Mouse (Mus musculus) limb, embryonic 15.5 days (tissue): ENCODE results near the gene Larp6. TPM values are rescaled to one million over a fixed set of nuclear protein-coding genes. Genes with fewer than 3 reads are reported as not detected.

Experiments
- ATAC-seq: fragments of 200-750 bp; cut with Nextera tagmentation; 2 replicates; pipeline ENCODE4 v1.8.0; 2017; ENCODE audit warnings: low read depth, moderate TSS enrichment; ENCODE audit not compliant: insufficient number of reproducible peaks, low FRiP score, low TSS enrichment
- H3K27ac ChIP-seq: fragments of 300-500 bp; sonication (generic); 2 replicates; pipeline ENCODE4 v1.5.1; 2015; ENCODE audit warnings: moderate library complexity, mild to moderate bottlenecking, inconsistent platforms
- H3K27me3 ChIP-seq: fragments of 300-500 bp; sonication (generic); 2 replicates; pipeline ENCODE4 v1.6.1; 2015; ENCODE audit warnings: inconsistent platforms
- H3K36me3 ChIP-seq: fragments of 300-500 bp; sonication (generic); 2 replicates; pipeline ENCODE4 v1.6.1; 2015; ENCODE audit warnings: inconsistent platforms
- H3K4me1 ChIP-seq: fragments of 300-500 bp; sonication (generic); 2 replicates; pipeline ENCODE4 v1.6.1; 2015; ENCODE audit warnings: inconsistent platforms
- H3K4me2 ChIP-seq: fragments of 300-500 bp; sonication (generic); 2 replicates; pipeline ENCODE4 v1.6.1; 2015; ENCODE audit warnings: mild to moderate bottlenecking, inconsistent platforms
- H3K4me3 ChIP-seq: fragments of 300-500 bp; sonication (generic); 2 replicates; pipeline ENCODE4 v1.5.1; 2015; ENCODE audit warnings: mild to moderate bottlenecking, inconsistent platforms
- H3K9ac ChIP-seq: fragments of 300-500 bp; sonication (generic); 2 replicates; pipeline ENCODE4 v1.6.1; 2015; ENCODE audit warnings: inconsistent platforms
- H3K9me3 ChIP-seq: fragments of 300-500 bp; sonication (generic); 2 replicates; pipeline ENCODE4 v1.6.1; 2016; ENCODE audit warnings: inconsistent platforms
- WGBS: fragments of 180-500 bp; shearing (Covaris S2); methylation state at CpG from one replicate; pipeline ENCODE4 v1.1.7; 2015; 5-methylcytosine and 5-hydroxymethylcytosine counted together
- polyA plus RNA-seq: library from polyadenylated mRNA; unstranded; fragments of >200 nt; fragmentation: Nextera tagmentation; extraction: Ambion mirVana; gene quantifications from 2 replicates; pipeline ENCODE4 v1.2.1, GENCODE M21; 2015

Gene Larp6
- polyA plus RNA-seq, 1 experiment from 2014 or later = 4.1 TPM

DNA sequence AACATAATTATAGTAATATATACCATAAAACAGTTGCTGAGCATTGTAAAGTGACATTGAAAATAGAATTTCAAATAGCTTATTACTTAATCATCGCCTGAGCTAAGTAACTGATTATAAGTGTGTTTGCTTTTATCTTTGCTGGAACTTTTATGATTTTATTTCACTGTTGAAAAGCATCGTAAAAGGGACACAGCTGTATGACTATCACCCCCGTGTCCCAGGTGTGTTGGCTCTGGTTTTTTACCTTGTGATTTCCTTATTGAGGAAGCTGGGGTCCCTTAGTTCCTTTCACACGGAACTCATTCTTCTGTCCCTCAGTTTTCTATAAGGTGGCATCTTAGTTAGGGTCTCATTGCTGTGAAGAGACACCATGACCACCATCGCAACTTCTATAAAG, 34.9 kb downstream of the Larp6 start:
- WGBS = 75% methylated on average over 5 of the region's 5 CpGs
- Histone ChIP-seq H3K9me3 (no peaks in the 10 kb centered on the region), H3K36me3 (no peaks in the 10 kb centered on the region), H3K9ac (no peak overlapping the region), H3K27me3 (no peaks in the 10 kb centered on the region), H3K27ac (no peak overlapping the region), H3K4me2 (no peak overlapping the region), H3K4me3 (no peak overlapping the region), H3K4me1 (peaks cover 7% of the 10 kb centered on the region)
- ATAC-seq = no peak

- no peaks in the 10 kb centered on the region for H3K36me3 ChIP-seq
- no peak for ATAC-seq
These were observed 35.4 kb downstream of the Larp6 start for GRCm38 (mm10) chr9:60748191-60748590.

DNA sequence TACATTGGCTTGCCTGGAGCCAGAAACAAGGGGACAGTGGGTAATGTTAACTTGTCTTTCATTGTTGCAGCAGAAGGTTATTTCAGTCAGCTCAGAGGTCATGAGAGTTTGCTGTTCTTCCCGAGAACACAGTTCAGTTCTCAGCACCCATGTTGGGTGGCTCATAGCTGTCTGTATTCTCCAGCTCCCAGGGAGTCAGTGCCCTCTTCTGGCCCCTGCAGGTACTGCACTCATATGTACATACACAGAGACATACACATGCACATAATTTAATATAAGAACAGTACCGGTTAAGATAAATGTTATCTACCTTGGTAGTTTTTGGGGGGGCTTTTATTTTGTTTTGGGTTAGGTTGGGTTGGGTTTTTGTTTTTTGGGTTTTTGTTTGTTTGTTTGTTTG, 36.3 kb downstream of the Larp6 start:
- H3K9me3 ChIP-seq = no peaks in the 10 kb centered on the region
- H3K4me2 ChIP-seq = no peak overlapping the region
- no peaks in the 10 kb centered on the region for H3K36me3 ChIP-seq
- no peak overlapping the region for H3K4me3 ChIP-seq
- H3K9ac ChIP-seq = no peak overlapping the region
- no peak overlapping the region for H3K27ac ChIP-seq
- no peaks in the 10 kb centered on the region for H3K4me1 ChIP-seq
- WGBS = 97% methylated on average over 2 of the region's 2 CpGs
- ATAC-seq = no peak
- no peaks in the 10 kb centered on the region for H3K27me3 ChIP-seq

More at GRCm38 (mm10) chr9:60748191-60748590, 35.4 kb downstream of the Larp6 start:
- 84% methylated on average over 2 of the region's 2 CpGs for WGBS
- no peaks in the 10 kb centered on the region for H3K27me3 ChIP-seq
- H3K4me1 ChIP-seq = peaks cover 2% of the 10 kb centered on the region
- H3K4me3 ChIP-seq = no peak overlapping the region
- H3K27ac ChIP-seq = no peak overlapping the region
- H3K4me2 ChIP-seq = no peak overlapping the region
- H3K9me3 ChIP-seq = no peaks in the 10 kb centered on the region
- H3K9ac ChIP-seq = no peak overlapping the region

DNA sequence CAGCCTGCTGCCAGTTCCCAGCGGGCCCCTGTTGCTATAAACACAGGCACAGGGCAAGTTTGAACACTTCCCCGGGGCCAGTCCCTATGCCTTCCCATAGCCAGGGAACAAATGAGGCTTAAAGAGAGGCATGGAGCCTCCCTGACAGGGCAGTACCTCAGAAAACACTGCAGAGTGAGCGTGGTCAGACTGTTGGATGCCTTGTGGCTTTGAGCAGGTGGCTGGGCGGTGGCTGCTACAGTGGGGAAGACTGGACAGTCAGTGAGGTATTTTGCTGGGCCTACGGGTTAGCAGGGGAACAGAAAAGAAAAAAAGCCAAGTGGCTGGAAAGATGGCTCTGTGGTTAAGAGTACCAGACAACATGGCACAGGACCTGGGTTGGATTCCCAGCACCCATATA, 38.3 kb downstream of the Larp6 start:
- Histone ChIP-seq H3K27ac (no peak overlapping the region), H3K4me1 (no peaks in the 10 kb centered on the region), H3K9ac (no peak overlapping the region), H3K27me3 (no peaks in the 10 kb centered on the region), H3K36me3 (no peaks in the 10 kb centered on the region), H3K4me2 (no peak overlapping the region), H3K9me3 (no peaks in the 10 kb centered on the region), H3K4me3 (no peak overlapping the region)
- WGBS = 83% methylated on average over 5 of the region's 5 CpGs
- no peak for ATAC-seq

- Histone ChIP-seq H3K4me1 (no peaks in the 10 kb centered on the region), H3K9me3 (no peaks in the 10 kb centered on the region), H3K27ac (no peak overlapping the region), H3K4me3 (no peak overlapping the region), H3K36me3 (no peaks in the 10 kb centered on the region), H3K4me2 (no peak overlapping the region), H3K9ac (no peak overlapping the region), H3K27me3 (no peaks in the 10 kb centered on the region)
- ATAC-seq = no peak
- WGBS = 60% methylated on average over 6 of the region's 6 CpGs
These were observed 39.2 kb downstream of the Larp6 start for GRCm38 (mm10) chr9:60751971-60752370.

- Histone ChIP-seq H3K4me2 (no peak overlapping the region), H3K4me1 (peaks cover under 1% of the 10 kb centered on the region; the same call in 1 of the 2 replicates), H3K4me3 (no peak overlapping the region), H3K9me3 (no peaks in the 10 kb centered on the region), H3K27me3 (no peaks in the 10 kb centered on the region), H3K36me3 (no peaks in the 10 kb centered on the region), H3K27ac (no peak overlapping the region), H3K9ac (no peak overlapping the region)
- ATAC-seq = no peak
These were observed 39.8 kb downstream of the Larp6 start for GRCm38 (mm10) chr9:60752636-60753035.

DNA sequence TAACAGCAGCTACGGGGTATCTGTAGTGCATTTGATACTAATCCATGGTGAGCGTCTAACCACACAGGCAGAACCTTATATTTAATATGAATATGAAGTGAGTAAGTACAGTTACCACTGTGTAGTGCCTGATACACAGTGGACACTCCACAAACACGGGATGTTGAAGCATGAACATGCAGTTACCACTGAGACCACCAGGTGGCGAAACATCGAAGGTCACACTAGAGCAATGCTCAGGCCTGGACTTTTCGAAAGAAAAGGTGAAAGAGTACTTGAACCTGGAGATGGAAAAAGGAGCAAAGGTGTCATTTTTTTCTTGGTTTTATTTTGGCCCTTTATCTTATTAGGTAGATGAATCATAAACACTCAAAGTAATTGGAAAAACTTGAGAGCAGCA, 43.5 kb downstream of the Larp6 start:
- no peak overlapping the region for H3K27ac ChIP-seq
- ATAC-seq = no peak
- H3K9me3 ChIP-seq = no peaks in the 10 kb centered on the region
- H3K4me3 ChIP-seq = no peak overlapping the region
- no peaks in the 10 kb centered on the region for H3K27me3 ChIP-seq
- H3K4me1 ChIP-seq = peaks cover 9% of the 10 kb centered on the region
- no peaks in the 10 kb centered on the region for H3K36me3 ChIP-seq
- no peak overlapping the region for H3K4me2 ChIP-seq
- H3K9ac ChIP-seq = no peak overlapping the region
- 37% methylated on average over 6 of the region's 6 CpGs for WGBS

- H3K36me3 ChIP-seq = no peaks in the 10 kb centered on the region
- H3K4me3 ChIP-seq = no peak overlapping the region
- no peak overlapping the region for H3K9ac ChIP-seq
- WGBS = 78% methylated on average over 15 of the region's 15 CpGs
- peaks cover 9% of the 10 kb centered on the region for H3K4me1 ChIP-seq
- H3K27ac ChIP-seq = no peak overlapping the region
- no peaks in the 10 kb centered on the region for H3K9me3 ChIP-seq
- H3K27me3 ChIP-seq = no peaks in the 10 kb centered on the region
- no peak overlapping the region for H3K4me2 ChIP-seq
- ATAC-seq = no peak
These were observed 44.3 kb downstream of the Larp6 start for GRCm38 (mm10) chr9:60756866-60757740.

GRCm38 (mm10) chr9:60757817-60758216, 45.0 kb downstream of the Larp6 start:
- Histone ChIP-seq H3K4me3 (no peak overlapping the region), H3K36me3 (no peaks in the 10 kb centered on the region), H3K4me1 (peaks cover 9% of the 10 kb centered on the region), H3K27me3 (no peaks in the 10 kb centered on the region), H3K4me2 (no peak overlapping the region), H3K9me3 (no peaks in the 10 kb centered on the region), H3K27ac (no peak overlapping the region), H3K9ac (no peak overlapping the region)
- WGBS = 26% methylated on average over 5 of the region's 5 CpGs
- no peak for ATAC-seq

- Histone ChIP-seq H3K9me3 (no peaks in the 10 kb centered on the region), H3K27me3 (no peaks in the 10 kb centered on the region), H3K36me3 (no peaks in the 10 kb centered on the region), H3K4me2 (no peak overlapping the region), H3K9ac (no peak overlapping the region), H3K4me3 (no peak overlapping the region), H3K27ac (no peak overlapping the region), H3K4me1 (peaks cover 9% of the 10 kb centered on the region)
- 51% methylated on average over 10 of the region's 10 CpGs for WGBS
- ATAC-seq = no peak
These were observed 46.7 kb downstream of the Larp6 start for GRCm38 (mm10) chr9:60759436-60760007.

DNA sequence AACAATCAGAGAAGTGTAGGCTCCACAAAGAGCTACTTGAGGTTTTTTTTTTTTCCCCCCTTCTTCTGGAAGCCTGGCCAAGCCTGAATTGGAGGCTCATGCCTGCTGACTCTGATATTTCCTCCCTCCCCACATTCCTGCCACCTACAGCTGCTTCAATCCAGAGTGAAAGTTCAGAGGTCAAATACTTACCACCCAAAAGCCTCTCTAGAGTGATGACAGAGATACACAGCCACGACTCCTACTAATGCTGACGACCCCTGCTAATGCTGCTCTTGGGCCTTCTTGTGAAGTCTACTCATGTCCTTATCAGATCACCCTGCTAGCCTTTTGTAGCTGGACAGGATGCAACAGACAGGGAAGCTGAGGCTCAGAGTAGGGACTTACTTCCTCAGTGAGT, 52.4 kb downstream of the Larp6 start:
- Histone ChIP-seq H3K36me3 (no peaks in the 10 kb centered on the region), H3K4me3 (no peak overlapping the region), H3K4me1 (0 out of 2 replicates have a peak, but pooled peaks cover 4% of the 10 kb centered on the region), H3K27me3 (no peaks in the 10 kb centered on the region), H3K27ac (no peak overlapping the region), H3K9me3 (no peaks in the 10 kb centered on the region), H3K4me2 (no peak overlapping the region), H3K9ac (no peak overlapping the region)
- no peak for ATAC-seq
- 27% methylated on average over 2 of the region's 2 CpGs for WGBS

DNA sequence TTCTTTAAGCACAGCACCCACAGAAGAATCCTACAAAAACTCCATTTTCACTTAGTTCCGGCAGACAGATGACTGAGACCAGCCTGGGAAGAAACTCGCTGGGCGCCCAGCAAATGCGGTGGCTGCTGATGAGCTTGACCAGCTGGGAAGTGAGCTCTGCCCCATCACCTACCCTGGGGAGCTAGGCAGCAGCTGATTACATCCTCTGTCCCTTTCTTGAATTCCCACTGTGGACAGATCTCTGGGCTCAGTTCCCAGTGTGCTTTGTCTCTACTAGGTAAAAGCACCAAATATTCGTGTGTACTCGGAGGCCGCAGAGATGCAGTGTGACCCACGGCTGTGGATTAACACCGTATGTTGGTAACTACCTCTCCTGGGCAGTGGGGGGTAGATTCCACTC, 55.6 kb downstream of the Larp6 start:
- no peak for ATAC-seq
- no peak overlapping the region for H3K4me3 ChIP-seq
- H3K27ac ChIP-seq = no peak overlapping the region
- no peaks in the 10 kb centered on the region for H3K9me3 ChIP-seq
- no peak overlapping the region for H3K9ac ChIP-seq
- WGBS = 67% methylated on average over 9 of the region's 9 CpGs
- no peak overlapping the region for H3K4me2 ChIP-seq
- H3K36me3 ChIP-seq = no peaks in the 10 kb centered on the region
- H3K27me3 ChIP-seq = no peaks in the 10 kb centered on the region
- 0 out of 2 replicates have a peak, but pooled peaks cover 4% of the 10 kb centered on the region for H3K4me1 ChIP-seq
